Comparison of ENCODE assay signal across 11 mouse cellular contexts in the genomic region with DNA sequence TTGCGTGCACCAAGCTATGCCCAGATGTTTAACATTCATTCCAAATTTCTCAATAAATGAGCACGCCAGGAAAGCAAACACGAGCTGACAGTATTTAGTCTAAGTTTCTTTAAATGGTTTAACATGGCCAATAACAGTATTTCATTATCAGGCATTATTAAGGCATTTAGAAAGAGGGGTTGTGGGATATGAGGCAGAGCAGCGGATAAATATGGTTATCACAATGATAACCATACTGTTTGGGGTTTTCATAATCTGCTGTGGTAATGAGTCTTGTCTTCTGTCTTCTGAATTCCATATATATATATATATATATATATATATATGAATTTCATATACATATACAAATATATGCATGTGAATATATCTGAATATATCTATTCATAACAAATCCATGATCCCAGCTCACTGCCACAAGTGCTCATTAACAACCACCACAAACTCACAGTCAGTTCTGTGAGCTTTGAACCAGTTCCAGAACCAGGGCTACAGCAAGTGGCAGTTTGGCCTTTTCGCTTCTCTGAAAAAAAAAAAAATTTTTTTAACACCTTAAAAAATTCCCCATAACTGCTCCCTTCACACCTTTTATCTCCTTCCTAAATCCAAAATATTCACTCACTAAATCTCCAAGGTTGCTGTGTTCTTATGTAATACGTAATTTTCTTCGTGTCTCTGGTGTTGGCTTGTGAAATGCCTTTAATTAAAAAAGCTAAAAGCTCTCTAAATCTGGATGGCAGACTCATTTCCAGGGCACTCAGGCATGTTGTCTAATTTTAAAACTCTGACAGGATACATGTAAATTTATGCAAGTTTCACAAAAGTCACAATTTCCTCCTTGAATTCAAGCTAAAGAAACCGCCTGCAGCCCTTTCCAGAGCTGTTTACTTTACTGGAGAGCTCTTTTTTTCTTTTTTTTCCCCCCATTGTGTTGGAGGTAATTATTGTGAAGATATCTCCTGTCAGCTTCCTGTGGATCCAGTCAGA.
DNase-seq lines count a peak whose midpoint lies in the region; ATAC-seq and TF ChIP-seq lines count a peak whose summit lies in the region.
"Had no signal": no experiment of that assay in that cellular context is flagged by ENCODE, and none has a peak within 500 bp of the region (broad histone marks: within the 10 kb centered on the region; RNA-seq: fewer than 3 reads in every experiment).

No protein-coding gene starts in this region.

- no peak overlapping the region for H3K4me3 ChIP-seq in heart, embryonic 15.5 days
- no peak overlapping the region for H3K4me3 ChIP-seq in liver, adult 2 months (ENCODE audit: insufficient read depth, low read depth, low read length)
- no peak overlapping the region for H3K4me3 ChIP-seq in kidney, postnatal 0 days (replicated peaks; ENCODE audit: low read depth, low read length)

- H3K79me2 ChIP-seq in liver, adult 2 months (ENCODE audit: control insufficient read depth, insufficient read depth, low read length): peaks cover 17% of the 10 kb centered on the region; the same call in 1 of the 2 replicates

- H3K36me3 ChIP-seq in heart, embryonic 15.5 days: no peaks in the 10 kb centered on the region
- peaks cover 2% of the 10 kb centered on the region for H3K36me3 ChIP-seq in liver, adult 2 months (ENCODE audit: control insufficient read depth, insufficient read depth, low read length)
- 0 out of 2 replicates have a peak, but pooled peaks cover 4% of the 10 kb centered on the region for H3K36me3 ChIP-seq in kidney, postnatal 0 days (ENCODE audit: insufficient read depth, low read length)

- WGBS in heart, embryonic 15.5 days: 77% methylated on average over 8 of the region's 8 CpGs
- WGBS in liver, adult 2 months: 64% methylated on average over 8 of the region's 8 CpGs
- 64% methylated on average over 8 of the region's 8 CpGs for WGBS in kidney, postnatal 0 days

- no peak for ATAC-seq in heart, embryonic 15.5 days (replicated peaks; ENCODE audit: insufficient number of reproducible peaks, insufficient read depth, low FRiP score, low read depth)
- ATAC-seq in kidney, postnatal 0 days (replicated peaks; ENCODE audit: low FRiP score, low read depth): no peak
- ATAC-seq: liver, postnatal 0 days had no signal

- H3K9ac ChIP-seq in heart, embryonic 15.5 days: no peak overlapping the region
- H3K9ac ChIP-seq in liver, adult 2 months (ENCODE audit: low read depth, low read length): no peak overlapping the region
- no peak overlapping the region for H3K9ac ChIP-seq in kidney, postnatal 0 days (ENCODE audit: low read depth, low read length)
- H3K9ac ChIP-seq: liver, postnatal 0 days had no signal

- TF ChIP-seq CTCF in liver, adult 2 months (IDR thresholded peaks at IDR 0.05; ENCODE audit: low read depth, low read length): no peak
- no peak for TF ChIP-seq CTCF in brain, embryonic 14.5 days (IDR thresholded peaks at IDR 0.05; ENCODE audit: borderline replicate concordance, extremely low read depth, insufficient read depth, insufficient read length)
- no peak for TF ChIP-seq CTCF in kidney, postnatal 0 days (IDR thresholded peaks at IDR 0.05; ENCODE audit: low read depth)

- H3K4me2 ChIP-seq in heart, embryonic 15.5 days: no peak overlapping the region
- H3K4me2 ChIP-seq in kidney, postnatal 0 days (ENCODE audit: low read length): peak overlapping the region; percentile 14; the same call in 1 of the 2 replicates

- no peaks in the 10 kb centered on the region for H3K27me3 ChIP-seq in heart, embryonic 15.5 days
- no peaks in the 10 kb centered on the region for H3K27me3 ChIP-seq in liver, adult 2 months (ENCODE audit: control insufficient read depth, insufficient read depth, low read length)
- no peaks in the 10 kb centered on the region for H3K27me3 ChIP-seq in kidney, postnatal 0 days (ENCODE audit: insufficient read depth, low read length)

- H3K9me3 ChIP-seq in heart, embryonic 15.5 days (replicated peaks): no peaks in the 10 kb centered on the region
- H3K9me3 ChIP-seq in kidney, postnatal 0 days (replicated peaks; ENCODE audit: low read length): no peaks in the 10 kb centered on the region

- H3K27ac ChIP-seq in heart, embryonic 15.5 days: peak overlapping the region; percentile 74
- no peak overlapping the region for H3K27ac ChIP-seq in liver, adult 2 months (replicated peaks; ENCODE audit: insufficient read depth, low read depth, low read length)
- H3K27ac ChIP-seq in kidney, postnatal 0 days: peak overlapping the region; percentile 81

- peaks cover 46% of the 10 kb centered on the region for H3K4me1 ChIP-seq in heart, embryonic 15.5 days (replicated peaks)
- peaks cover 8% of the 10 kb centered on the region; the same call in 1 of the 2 replicates for H3K4me1 ChIP-seq in liver, adult 2 months (ENCODE audit: control insufficient read depth, insufficient read depth, low read length)
- peaks cover 23% of the 10 kb centered on the region; the same call in 1 of the 2 replicates for H3K4me1 ChIP-seq in kidney, postnatal 0 days (replicated peaks; ENCODE audit: insufficient read depth, low read length)

- no peak for DNase-seq in heart, postnatal 4 days
- peak; percentile 38 for DNase-seq in liver, adult 2 months (ENCODE audit: extremely low read depth, low read depth, low spot score)
- DNase-seq in liver: no peak
- peak; percentile 77 for DNase-seq in brain, embryonic 14.5 days (ENCODE audit: low read depth)
- peak; percentile 42 for DNase-seq in kidney, postnatal 0 days (ENCODE audit: low spot score)
- DNase-seq in ovary, postnatal 14 days (ENCODE audit: low spot score): no peak
- DNase-seq: cerebellum, adult 2 months; liver, postnatal 0 days; right cerebral cortex, postnatal 4 days; thymus, postnatal 14 days had no signal

- TF ChIP-seq POLR2A in liver, adult 2 months (IDR thresholded peaks at IDR 0.05; ENCODE audit: extremely low read depth, insufficient read depth, low read length): no peak
- TF ChIP-seq POLR2A in brain, embryonic 14.5 days (IDR thresholded peaks at IDR 0.05; ENCODE audit: borderline replicate concordance, extremely low read depth, insufficient read depth, insufficient read length, poor library complexity, severe bottlenecking): no peak

Comparison
In these comparisons a context has a peak if more than half of its experiments do, and no peak if none do; other contexts are left out.
1. DNase-seq: peak in liver, adult 2 months (single experiment), brain, embryonic 14.5 days (single experiment) and kidney, postnatal 0 days (single experiment); none in heart, postnatal 4 days (single experiment), liver (single experiment) and ovary, postnatal 14 days (single experiment).